Mouse (Mus musculus): ENCODE measurements around the gene Tmod4.
A peak's percentile ranks its signal among the peaks of the same experiment; 100 is the strongest.

Tmod4 gene

GRCm38 (mm10) chr3:95135433-95136052 is 11.3 kb downstream of the Tmod4 start:
- DNase-seq (ENCODE audit: inconsistent age in 2 of 2, low spot score in 1 of 2): peak in 1 of 2 experiments; percentile 33

- no peak for DNase-seq (ENCODE audit: inconsistent age in 2 of 2, low spot score in 1 of 2)
Observed at GRCm38 (mm10) chr3:95136336-95136735, 12.1 kb downstream of the Tmod4 start.

- DNase-seq (ENCODE audit: inconsistent age in 2 of 2, low spot score in 1 of 2): peak in 1 of 2 experiments; percentile 45
Observed at GRCm38 (mm10) chr3:95139586-95140288, 15.5 kb downstream of the Tmod4 start.

- DNase-seq (ENCODE audit: inconsistent age in 2 of 2, low spot score in 1 of 2): peak in 1 of 2 experiments; percentile 39
Observed at GRCm38 (mm10) chr3:95140289-95140595, 16.0 kb downstream of the Tmod4 start.

GRCm38 (mm10) chr3:95140795-95141194 is 16.5 kb downstream of the Tmod4 start:
- no peak for DNase-seq (ENCODE audit: inconsistent age in 2 of 2, low spot score in 1 of 2)

- DNase-seq (ENCODE audit: inconsistent age in 2 of 2, low spot score in 1 of 2): peak in 1 of 2 experiments; percentile 47
Observed at GRCm38 (mm10) chr3:95141474-95141873, 17.2 kb downstream of the Tmod4 start.

- DNase-seq (ENCODE audit: inconsistent age in 2 of 2, low spot score in 1 of 2): no peak
Observed at GRCm38 (mm10) chr3:95141952-95142616, 17.8 kb downstream of the Tmod4 start, which contains the start of gene Tnfaip8l2. Tnfaip8l2 (minus strand) TSS chr3:95142360.

- DNase-seq (ENCODE audit: inconsistent age in 2 of 2, low spot score in 1 of 2): peak; percentile 86 to 96
Observed at GRCm38 (mm10) chr3:95142617-95143011, 18.3 kb downstream of the Tmod4 start.

- DNase-seq (ENCODE audit: inconsistent age in 2 of 2, low spot score in 1 of 2): no peak
Observed at GRCm38 (mm10) chr3:95147924-95148323, 23.6 kb downstream of the Tmod4 start.

GRCm38 (mm10) chr3:95153874-95154273 is 29.6 kb downstream of the Tmod4 start:
- peak in 1 of 2 experiments; percentile 80 for DNase-seq (ENCODE audit: inconsistent age in 2 of 2, low spot score in 1 of 2)

- DNase-seq (ENCODE audit: inconsistent age in 2 of 2, low spot score in 1 of 2): no peak
Observed at GRCm38 (mm10) chr3:95159511-95159986, 35.3 kb downstream of the Tmod4 start.

GRCm38 (mm10) chr3:95159987-95160963 is 36.0 kb downstream of the Tmod4 start, which contains the start of gene Sema6c:
Sema6c (plus strand) TSS chr3:95160457.
- DNase-seq (ENCODE audit: inconsistent age in 2 of 2, low spot score in 1 of 2): peak; percentile 92 to 96

- DNase-seq (ENCODE audit: inconsistent age in 2 of 2, low spot score in 1 of 2): peak in 1 of 2 experiments; percentile 51
Observed at GRCm38 (mm10) chr3:95161041-95161551, 36.8 kb downstream of the Tmod4 start.

- no peak for DNase-seq (ENCODE audit: inconsistent age in 2 of 2, low spot score in 1 of 2)
Observed at GRCm38 (mm10) chr3:95161618-95162344, 37.5 kb downstream of the Tmod4 start.

GRCm38 (mm10) chr3:95162345-95162628 is 38.0 kb downstream of the Tmod4 start:
- DNase-seq (ENCODE audit: inconsistent age in 2 of 2, low spot score in 1 of 2): no peak

- DNase-seq (ENCODE audit: inconsistent age in 2 of 2, low spot score in 1 of 2): no peak
Observed at GRCm38 (mm10) chr3:95163419-95164255, 39.4 kb downstream of the Tmod4 start.

- DNase-seq (ENCODE audit: inconsistent age in 2 of 2, low spot score in 1 of 2): no peak
Observed at GRCm38 (mm10) chr3:95164256-95164550, 39.9 kb downstream of the Tmod4 start.

- DNase-seq (ENCODE audit: inconsistent age in 2 of 2, low spot score in 1 of 2): no peak
Observed at GRCm38 (mm10) chr3:95164840-95165239, 40.6 kb downstream of the Tmod4 start.

GRCm38 (mm10) chr3:95169996-95170395 is 45.7 kb downstream of the Tmod4 start:
- no peak for DNase-seq (ENCODE audit: inconsistent age in 2 of 2, low spot score in 1 of 2)

Measured in adrenal gland, adult (tissue).